In the genomic region with DNA sequence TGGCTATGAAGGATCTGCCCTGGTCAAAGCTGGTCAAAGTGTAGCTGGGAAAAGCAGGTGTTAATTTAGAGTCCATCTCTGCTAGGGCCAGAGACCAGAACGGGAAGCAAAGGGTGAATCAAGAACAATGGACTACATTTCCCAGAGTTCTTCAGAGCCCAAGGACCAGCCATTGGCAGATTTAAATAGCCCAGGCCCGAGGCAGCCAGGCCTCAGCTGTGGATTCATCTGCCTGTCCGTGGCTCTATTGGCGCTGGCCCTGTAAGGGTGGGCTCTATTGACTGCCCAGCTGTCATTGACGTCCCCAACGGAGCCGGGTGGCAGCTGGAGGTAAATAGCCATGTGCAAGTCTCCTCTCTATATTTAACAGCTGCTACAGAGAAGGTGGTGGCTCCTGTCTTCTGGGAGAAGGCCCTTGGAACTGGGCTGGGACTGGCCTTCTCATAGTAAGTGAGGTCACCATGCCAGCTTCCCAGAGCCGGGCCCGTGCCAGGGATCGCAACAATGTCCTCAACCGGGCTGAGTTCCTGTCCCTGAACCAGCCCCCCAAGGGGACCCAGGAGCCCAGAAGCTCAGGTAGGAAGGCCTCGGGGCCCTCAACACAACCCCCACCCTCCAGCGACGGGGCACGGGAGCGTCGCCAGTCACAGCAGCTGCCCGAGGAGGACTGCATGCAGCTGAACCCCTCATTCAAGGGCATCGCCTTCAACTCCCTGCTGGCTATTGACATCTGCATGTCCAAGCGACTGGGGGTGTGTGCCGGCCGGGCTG, we compare ENCODE assay signal across 8 mouse cellular contexts. TPM values are rescaled to one million over a fixed set of nuclear protein-coding genes. Genes with fewer than 3 reads are reported as not detected.
DNase-seq lines count a peak whose midpoint lies in the region; ATAC-seq lines count a peak whose summit lies in the region.

TSS of gene Plpp7 (plus strand) at position 178 of the 771 bp plus-strand sequence.

- H3K4me2 ChIP-seq in hindbrain, embryonic 15.5 days, result peak within 1 kb of the TSS; percentile 86

- ATAC-seq in common myeloid progenitor, adult 5-6 weeks (replicated peaks; ENCODE audit: low read depth, poor library complexity, severe bottlenecking), result peak; percentile 85
- peak; percentile 95 for ATAC-seq in hindbrain, embryonic 15.5 days (ENCODE audit: low FRiP score, low read depth)

- DNase-seq in adrenal gland, adult 18-20 months (ENCODE audit: low spot score in 2 of 2), result peak; percentile 47 to 58
- peak; percentile 80 to 91 for DNase-seq in gastrocnemius, adult 8-10 months (ENCODE audit: low spot score in 2 of 2)
- DNase-seq in left cerebral cortex, adult 11 months (ENCODE audit: low spot score), result peak; percentile 80
- peak; percentile 75 for DNase-seq in lung, postnatal 10 days
- DNase-seq in retina, embryonic 14.5 days (ENCODE audit: low spot score), result peak; percentile 86
- DNase-seq in thymus, postnatal 0 days (ENCODE audit: low spot score), result no peak

- peak within 1 kb of the TSS; percentile 73 for H3K9ac ChIP-seq in hindbrain, embryonic 15.5 days

- H3K4me1 ChIP-seq in hindbrain, embryonic 15.5 days (replicated peaks), result peaks cover 26% of the 10 kb centered on the region

- H3K4me3 ChIP-seq in hindbrain, embryonic 15.5 days, result peak within 1 kb of the TSS; percentile 62

- H3K9me3 ChIP-seq in hindbrain, embryonic 15.5 days, result no peaks in the 10 kb centered on the region

- WGBS in hindbrain, embryonic 15.5 days, result 24% methylated on average over 22 of the region's 22 CpGs

- H3K27ac ChIP-seq in hindbrain, embryonic 15.5 days (replicated peaks), result peak within 1 kb of the TSS; percentile 82

- H3K36me3 ChIP-seq in hindbrain, embryonic 15.5 days, result peaks cover 13% of the 10 kb centered on the region

- 0 out of 2 replicates have a peak, but pooled peaks cover 4% of the 10 kb centered on the region for H3K27me3 ChIP-seq in hindbrain, embryonic 15.5 days

RNA-seq across cellular contexts. Expression of gene Plpp7, which starts in this region (rescaled TPM):
- 1 to 10 TPM; 5.4 to 6.6 TPM for total RNA-seq in adrenal gland, adult 18-20 months (2021)
- 1.1 and 4.4 TPM in 2 replicates for total RNA-seq in common myeloid progenitor, adult 5-6 weeks (2017)
- 100 to 1,000 TPM in 3 of 4 experiments, 10 to 100 TPM in 1; 99.5 to 130 (median 113) TPM for total RNA-seq in gastrocnemius, adult 8-10 months (2022)
- polyA plus RNA-seq in hindbrain, embryonic 15.5 days (2015; fragmentation: Nextera tagmentation; extraction: Ambion mirVana), result 27.5 and 29.5 TPM in 2 replicates
- polyA plus RNA-seq in thymus, postnatal 0 days (2015; fragmentation: Nextera tagmentation; extraction: Ambion mirVana), result 0.91 and 1.0 TPM in 2 replicates

Comparison
In these comparisons a context has a peak if more than half of its experiments do, and no peak if none do; other contexts are left out.
1. RNA of gene Plpp7 (total RNA-seq): 99.5 to 130 TPM in gastrocnemius, adult 8-10 months; 5.4 to 6.6 TPM in adrenal gland, adult 18-20 months and 1.1 to 4.4 TPM in common myeloid progenitor, adult 5-6 weeks; every median in the first group is over 10 times any median in the second.
2. RNA of gene Plpp7 (polyA plus RNA-seq): 27.5 to 29.5 TPM in hindbrain, embryonic 15.5 days; 0.91 to 1.0 TPM in thymus, postnatal 0 days; every median in the first group is over 10 times any median in the second.